Mouse (Mus musculus) layer of hippocampus, adult 8-10 months (tissue): ENCODE measurements around the gene Gas6. TPM values are rescaled to one million over a fixed set of nuclear protein-coding genes. Genes with fewer than 3 reads are reported as not detected.

ENCODE experiments used
- DNase-seq, 2 experiments: peaks; one replicate each; pipeline ENCODE4 v3.0.0; 2022; ENCODE audit warnings: low spot score in 2 of 2
- total RNA-seq, 4 experiments: library from RNA; stranded (reverse); gene quantifications; 2 replicates each; pipeline ENCODE4 v1.2.4; 2022

Gas6 gene
- total RNA-seq, 4 experiments from 2014 or later: 84.4 to 105 (median 93.8) TPM

DNA sequence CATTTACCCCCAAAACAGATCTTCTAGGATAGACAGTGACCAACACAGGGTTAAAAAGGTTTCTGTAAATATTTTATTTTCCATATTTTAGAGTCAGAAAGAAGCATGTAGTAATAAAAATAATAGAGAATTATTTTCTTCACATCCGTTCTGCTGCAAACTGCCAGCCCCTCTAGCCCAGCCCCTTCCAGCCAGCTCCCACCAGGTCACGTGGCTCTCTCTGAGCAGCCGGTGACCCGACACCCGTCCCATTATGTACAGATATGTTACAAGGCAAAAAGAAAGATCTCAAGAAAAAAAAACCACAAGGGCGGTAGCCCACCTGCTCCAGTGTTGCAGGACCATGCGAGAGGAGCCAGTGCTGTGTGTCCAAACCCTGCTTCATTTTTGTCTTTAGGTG, 29.0 kb downstream of the Gas6 start:
- no peak for DNase-seq

DNA sequence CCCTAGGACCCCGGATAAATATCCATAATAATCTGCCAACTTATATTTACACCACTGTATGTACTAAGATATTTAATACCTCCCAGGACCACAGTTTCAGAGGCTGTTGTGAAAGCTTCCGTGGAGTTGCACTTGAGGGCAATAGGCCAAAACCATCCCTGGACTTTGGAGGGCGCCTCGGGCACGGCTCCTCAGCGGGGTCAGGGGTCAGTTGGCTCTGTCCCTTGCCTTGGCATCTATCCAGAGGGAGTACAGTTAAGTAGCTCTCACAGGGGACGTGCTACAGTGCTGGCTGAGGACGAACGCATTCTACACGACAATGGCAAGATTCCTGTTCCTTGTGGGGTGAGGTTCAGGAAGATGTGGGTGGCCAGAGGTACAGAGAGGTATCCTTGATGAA, 31.9 kb downstream of the Gas6 start:
- DNase-seq: no peak

DNA sequence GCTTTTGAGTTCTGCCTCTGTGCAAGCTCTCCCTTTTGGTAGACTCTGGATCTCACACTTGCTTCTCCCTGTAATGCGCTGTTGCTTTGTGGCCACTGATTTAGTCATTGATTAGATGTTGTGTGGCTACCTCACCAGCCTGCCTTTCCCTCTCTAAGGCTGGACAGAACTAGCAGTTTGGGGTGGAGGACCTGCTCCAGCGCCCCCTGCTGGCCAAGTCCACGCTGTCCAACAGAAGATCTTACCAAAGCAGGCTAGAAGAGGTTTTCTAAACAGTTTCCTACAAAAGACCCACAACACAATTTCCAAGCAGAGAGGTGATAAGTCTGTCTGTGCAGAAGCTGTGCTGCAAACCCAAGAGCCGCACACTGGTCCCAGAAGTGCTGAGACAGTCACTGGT, 32.4 kb downstream of the Gas6 start:
- DNase-seq: peak; percentile 59 to 80

DNA sequence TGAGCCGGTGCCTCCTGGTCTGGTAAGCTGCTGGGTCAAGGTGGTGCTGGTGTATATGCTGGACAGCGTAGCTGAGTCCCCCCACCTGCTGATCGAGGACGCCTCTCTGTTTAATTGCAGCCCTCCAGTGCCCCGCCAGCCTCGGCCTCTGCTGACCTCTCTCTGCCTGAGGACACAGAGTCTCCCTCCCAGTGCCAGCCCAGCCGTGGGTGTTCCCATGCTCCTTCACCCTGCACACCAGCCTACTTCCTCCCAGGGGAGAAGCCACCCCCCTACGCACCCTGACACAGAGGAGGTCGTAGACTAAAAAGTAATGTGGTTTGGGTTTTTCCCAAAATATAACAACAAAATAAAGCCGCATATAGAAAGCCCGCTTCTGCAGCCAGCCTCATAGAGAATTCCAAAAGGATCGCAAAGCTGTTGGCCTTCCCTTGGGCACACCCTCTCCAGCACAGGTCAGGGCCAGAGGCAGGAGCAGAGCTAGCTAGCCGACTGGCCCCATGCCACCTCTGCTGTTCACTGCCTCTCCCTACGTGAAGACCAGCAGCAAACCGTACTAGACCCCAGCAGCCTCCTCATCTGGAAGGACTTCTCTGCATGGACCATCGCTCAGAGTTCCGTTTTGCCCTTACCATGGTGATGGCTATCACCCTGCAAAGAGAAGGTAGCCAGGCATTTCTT, 33.1 kb downstream of the Gas6 start:
- no peak for DNase-seq

DNA sequence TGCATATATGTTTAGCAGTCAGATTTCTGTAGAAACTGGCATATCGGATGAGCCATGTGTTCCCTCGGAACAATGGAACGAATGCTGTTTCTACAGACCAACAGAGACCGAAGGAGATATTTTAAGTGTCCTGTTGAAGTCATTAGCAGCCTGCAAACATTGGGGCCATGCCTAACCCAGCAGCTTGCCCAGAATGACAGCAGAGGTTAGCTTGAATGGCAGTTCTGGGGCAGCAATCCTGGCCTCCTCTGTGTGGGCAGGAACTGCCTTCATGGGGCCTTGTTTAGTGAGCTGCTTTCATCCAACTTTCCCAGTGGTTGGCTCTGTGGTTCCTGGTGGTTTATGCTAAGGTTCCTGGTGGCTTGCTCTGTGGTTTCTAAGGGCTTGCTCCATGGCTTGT, 34.9 kb downstream of the Gas6 start:
- DNase-seq: no peak

DNA sequence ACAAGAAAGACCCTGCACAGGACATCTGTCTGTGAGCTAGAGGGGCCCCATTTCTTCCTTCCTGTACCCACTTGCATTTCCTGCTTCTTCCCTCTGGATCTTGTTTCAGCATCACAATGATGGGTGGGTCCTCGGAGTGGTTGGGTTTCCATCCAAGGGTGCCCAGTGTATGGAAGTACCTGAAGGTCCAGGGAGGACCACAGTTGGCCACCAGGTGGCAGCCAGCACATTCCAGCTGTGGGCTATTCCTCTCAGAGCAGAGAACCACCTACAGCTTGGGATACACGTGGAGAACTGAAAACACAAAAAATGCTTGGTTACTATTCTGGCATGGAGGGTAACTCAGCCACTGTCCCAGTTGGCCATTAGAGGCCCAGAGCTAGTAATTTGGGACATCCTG, 39.0 kb downstream of the Gas6 start:
- peak in 1 of 2 experiments; percentile 51 for DNase-seq

DNA sequence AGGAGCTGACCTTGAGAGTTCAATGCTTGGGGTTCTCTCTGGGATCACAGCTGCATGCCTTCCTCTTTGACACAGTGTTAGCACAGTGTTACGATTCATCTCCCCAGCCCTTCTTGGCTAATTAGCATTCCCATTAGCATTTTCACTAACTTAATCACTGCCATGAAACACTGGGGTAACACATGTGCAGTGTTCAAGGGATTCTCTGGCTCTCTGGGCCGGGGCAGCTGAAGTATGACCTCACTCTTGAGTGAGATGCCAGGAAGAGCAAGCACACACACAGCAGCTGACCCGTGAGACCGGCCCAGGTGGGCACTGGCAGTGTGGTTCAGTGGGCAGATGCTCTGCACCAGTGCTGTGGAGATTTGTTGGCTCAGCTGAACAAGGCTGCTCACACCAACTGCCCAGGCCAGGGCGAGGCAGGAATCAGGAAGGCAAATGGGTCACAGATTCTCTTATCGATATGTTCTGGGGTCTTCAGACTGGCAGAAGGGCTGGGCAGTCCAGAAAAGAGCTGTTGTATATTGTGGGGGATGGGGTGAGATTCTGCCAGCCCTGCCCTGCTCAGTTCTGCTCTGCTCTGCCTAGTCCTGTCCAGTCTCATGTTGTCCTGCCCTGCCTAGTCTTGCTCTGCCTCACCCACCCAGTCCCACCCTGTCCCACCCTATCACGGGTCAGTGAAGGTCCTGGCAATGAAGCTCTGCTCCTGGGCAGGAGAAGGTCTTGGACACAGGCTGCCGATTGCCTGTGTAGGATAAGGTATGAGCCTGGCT, 39.8 kb downstream of the Gas6 start:
- DNase-seq: peak in 1 of 2 experiments; percentile 48

DNA sequence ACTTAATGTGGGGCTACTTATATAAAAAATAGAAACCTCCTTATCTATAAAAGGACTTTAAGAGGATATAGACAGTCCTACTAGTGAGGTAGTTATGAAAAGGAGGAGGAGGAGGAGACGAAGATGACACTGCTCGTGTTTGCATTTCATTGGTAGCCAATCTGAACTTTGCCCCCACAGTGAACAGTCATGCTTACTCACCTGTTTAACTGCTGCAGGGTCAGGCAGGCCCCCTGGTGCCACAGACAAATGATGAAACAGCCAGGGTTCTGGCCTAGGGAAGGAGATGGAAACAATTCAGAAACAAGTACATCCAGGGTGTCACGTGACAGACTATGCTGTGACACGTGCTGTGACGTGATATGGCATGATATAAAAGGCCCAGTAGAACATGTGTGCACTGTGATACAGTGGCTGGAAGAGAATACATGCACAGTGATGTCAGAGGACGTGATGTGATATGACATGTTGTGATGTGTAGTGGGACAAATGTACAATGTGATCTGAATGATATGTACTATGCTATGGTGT, 42.5 kb downstream of the Gas6 start:
- no peak for DNase-seq

DNA sequence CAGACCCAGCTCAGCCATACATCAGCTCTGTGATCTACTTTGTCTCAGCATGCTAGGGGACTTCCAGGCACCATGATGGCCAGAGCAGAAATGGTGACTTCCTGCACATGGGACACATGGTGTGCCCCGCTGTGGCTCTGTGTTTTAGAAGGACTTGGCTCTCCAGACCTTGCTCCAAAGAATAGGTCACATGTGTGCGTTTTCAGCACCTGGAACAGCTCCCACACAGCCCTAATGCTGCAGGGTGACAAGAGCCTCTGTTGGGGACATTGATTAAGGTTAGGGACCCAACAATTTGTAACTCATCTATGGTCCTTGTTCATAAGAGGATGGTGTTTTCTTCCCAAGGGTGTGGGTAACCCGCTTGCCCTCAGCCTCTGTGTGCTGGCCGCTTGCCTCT, 46.1 kb downstream of the Gas6 start:
- no peak for DNase-seq

DNA sequence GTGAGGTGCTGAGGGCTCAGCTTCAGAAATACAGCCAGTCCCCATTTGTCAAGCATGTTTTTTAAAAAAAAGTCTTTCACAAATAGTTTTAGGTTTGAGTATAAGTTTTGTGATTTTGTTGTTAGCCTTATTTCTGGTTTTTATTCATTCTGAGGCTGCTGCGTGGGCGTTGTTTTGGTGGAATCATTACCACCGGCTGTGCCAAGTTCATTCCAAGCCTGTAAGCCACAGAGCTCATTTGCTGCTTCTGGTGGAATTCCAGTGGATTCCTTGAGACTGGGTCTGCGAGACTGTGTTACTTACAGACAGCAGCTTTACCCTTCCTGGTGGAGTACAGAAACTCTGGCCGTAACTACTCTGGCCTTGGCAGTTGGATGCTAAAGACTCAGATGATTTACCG, 47.8 kb downstream of the Gas6 start:
- DNase-seq: peak in 1 of 2 experiments; percentile 54

DNA sequence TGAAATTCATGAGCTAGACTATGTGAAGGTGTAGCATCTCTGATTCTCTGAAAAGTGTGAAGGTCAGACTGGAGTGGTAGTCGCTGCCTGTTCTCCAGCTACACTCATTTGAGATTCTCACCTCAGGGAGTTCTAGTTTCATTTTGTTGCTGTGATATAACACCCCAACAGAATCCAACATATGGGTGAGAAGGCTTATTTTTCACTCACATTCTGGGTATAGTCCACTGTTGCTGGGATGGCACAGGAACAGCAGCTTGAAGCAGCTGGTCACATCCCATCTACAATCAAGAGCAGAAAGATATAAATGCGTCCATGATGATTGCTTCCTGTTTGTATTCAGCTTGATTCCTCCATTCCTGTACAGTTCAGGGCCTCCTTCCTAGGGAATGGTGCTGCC, 52.1 kb downstream of the Gas6 start:
- no peak for DNase-seq

DNA sequence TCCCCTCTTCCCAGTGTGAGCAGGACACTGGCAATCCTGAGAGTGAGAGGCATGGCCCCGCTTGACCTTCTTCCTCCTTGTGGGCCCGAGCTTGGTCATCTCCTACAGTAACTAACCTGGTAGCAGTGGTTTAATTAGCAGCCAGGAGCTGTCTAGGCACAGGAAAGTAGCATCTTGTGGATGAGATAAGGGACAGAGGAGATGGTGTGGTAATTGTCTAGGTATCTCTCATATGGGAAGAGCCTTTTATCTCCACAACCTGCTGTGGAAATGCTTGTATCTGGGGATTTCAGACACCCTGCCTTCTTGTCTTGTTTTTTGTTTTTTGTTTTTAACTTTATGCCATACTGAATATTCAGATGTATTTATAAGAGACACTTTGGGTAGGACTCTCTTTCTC, 56.8 kb downstream of the Gas6 start:
- no peak for DNase-seq

DNA sequence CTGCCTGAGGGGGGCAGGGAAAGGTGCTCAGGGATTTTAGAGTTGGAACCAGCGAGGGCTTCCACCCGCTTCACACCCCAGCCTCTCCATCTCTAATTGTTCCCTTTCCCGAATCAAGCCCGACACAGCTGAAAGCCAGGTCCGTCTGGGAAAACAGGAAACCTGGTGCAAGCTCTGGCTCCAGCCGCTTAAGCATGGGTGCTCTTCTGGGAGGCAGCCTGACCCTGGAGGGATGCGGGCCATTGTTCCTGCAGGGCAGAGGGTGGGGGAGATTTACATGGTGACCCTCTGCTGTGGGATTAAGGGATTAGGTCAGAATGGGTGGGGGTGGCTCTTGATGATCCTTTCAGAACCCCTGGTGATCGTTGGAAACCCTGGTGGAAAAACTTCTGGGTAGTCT, 58.2 kb downstream of the Gas6 start:
- DNase-seq: no peak

DNA sequence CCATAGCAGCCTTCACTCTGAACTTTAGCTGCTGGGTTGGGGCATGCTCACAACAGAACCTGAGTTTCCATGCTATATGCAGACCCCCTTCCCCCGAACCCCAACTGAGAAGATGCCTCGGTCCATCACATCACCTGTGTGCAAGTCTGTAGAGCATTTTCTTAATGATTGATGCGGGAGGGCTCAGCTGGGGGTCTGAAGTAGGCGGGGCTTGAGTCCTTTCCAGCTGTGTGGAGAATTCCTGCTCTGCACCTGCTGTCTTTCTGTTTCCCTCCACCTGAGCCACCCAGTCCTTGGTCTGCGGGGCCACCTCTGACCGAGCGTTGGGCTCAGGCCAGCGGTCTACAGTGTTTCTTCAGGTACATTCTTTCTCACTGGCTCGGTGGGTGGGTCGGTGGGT, 59.4 kb downstream of the Gas6 start, which contains the start of gene Tmem255b:
Tmem255b (plus strand) TSS at position 301 of the 400 bp plus-strand sequence.
- DNase-seq: no peak

DNA sequence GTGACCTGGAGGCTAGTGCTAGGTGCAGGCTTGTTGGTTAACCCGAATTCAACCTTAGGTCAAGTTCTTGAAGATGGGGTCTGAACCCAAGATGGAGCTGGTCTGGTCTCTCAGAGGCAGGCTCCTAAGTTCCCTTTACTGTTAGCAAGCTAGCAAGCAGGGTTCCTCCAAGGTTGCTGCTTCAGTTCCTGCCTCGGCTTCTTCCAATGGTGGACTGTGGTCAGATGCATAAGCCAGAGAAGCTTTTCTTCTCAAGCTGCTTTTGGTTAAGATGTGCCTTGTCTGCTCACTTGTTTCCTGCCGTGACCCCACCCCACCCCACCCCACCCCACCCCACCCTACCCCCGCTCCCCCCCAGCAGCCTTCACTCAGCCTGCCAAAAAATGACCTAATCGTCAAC, 61.2 kb downstream of the Gas6 start:
- no peak for DNase-seq

DNA sequence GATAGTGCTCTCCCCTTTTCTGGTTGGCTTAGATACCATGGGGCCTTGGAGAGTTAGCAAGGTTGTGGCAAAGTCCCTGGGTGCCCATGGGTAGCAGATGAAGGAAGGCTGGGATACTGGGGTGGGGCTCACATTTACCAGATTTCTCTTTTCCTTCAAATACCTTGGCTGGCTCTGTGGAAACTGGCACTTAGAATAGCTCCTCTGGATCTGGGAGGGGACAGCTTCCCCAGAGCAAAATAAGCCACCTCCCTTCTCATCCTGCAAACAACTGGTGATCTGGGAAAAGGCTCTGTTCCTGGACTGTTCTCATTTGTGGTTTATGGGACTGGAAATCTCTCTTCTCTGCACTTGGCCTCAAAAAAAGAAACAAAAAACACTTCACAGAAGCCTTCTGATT, 63.4 kb downstream of the Gas6 start:
- DNase-seq: no peak

DNA sequence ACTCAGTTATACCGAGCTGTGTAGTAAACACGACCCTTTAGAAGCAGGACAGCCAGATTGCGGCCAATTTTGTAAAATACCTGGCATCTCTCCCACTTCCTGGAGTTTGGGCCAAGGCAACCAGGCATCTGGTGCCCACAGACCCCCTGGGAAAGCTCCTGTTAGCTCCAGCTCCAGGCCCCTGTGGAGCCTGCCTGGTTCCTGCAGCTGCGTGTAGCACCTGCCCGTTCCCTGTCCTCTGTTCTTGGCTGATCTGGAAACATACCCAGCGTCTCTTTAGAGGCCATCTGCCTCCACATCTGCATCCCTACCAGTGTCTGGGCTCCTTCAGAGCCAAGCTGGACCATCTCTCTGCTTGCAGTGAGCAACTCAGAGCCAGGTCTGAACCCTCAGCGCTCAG, 63.9 kb downstream of the Gas6 start:
- DNase-seq: no peak

DNA sequence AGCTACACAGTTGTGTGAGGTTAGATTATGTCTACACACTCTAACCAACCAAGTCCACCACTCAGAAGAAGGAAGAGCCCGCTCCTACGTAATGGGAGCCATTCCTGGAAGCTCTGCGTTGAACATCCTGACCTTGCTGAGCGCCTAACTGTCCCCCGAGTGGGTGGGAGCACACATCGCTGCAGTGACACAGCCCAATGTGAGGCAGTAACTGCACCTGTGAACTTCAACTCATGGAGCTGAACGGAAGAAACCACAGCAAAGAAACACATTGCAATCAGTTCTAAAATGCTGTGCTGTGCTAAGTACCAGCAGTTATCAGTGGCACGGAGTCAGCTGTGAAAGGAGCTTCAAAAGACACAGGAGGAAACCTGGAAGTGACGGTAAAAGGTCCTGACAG, 66.1 kb downstream of the Gas6 start:
- DNase-seq: no peak

DNA sequence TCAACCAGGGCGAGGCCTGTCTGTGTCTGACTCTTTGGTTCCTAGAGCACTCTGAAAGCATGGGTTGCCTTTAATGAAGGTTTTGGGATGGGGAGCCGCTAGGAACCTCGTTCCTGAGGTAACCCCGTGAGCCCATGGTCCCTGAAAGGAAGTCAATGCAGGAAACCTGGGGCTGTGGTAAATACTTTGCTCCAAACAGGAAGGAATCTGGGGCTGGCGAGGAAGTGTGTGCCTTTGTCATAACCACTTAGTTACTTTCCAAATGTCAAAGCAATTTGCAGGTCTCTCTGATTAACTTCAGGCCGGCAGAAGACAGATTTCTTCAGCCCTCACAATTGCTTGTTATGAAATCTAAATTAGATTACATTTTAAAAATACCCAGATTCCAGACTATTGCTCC, 66.9 kb downstream of the Gas6 start:
- no peak for DNase-seq

DNA sequence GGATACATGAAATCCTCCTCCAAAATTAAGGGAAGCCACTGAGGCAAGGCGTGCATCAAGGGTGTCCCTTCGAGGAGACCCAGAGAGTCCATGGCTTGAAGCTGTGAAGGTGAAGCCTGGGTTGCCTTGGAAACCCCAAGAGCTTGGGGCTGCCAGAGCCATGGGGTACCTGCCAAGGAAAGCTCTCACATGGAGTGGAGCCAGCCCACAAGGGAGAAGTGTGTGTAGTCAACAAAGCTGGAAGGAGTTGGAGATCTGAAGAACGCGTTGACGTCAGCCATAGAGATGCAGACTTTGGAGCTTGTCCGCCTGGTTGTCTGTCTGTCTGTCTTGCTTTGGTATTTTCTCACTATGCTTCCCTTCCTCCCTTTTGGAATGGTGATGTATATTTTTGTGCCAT, 73.3 kb downstream of the Gas6 start:
- peak in 1 of 2 experiments; percentile 15 for DNase-seq

DNA sequence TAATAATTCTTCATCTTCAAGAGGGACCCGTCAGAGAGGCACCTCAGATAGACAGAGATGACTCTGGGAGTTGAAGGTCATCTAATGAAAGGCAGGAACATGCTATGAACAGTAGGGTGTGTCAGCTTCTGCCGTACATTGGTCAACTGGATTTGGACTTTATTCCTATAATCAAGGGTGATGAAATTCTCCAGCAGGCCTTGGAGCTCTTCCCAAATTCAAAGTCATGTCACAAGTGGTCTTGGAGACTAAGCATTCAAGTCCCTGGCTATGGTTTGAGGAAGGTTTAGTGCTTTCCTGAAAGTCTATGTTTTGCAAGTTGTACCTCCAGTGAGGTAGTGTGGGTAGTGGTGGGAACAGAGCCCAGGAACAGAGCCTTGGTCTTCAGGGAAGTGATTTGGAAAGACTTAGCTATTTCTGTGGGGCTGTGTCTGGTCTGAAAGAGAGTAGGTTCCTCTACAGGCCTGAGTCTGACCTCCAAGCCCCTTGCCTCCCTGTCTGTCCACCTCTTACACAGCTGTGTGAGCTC, 75.1 kb downstream of the Gas6 start:
- no peak for DNase-seq

DNA sequence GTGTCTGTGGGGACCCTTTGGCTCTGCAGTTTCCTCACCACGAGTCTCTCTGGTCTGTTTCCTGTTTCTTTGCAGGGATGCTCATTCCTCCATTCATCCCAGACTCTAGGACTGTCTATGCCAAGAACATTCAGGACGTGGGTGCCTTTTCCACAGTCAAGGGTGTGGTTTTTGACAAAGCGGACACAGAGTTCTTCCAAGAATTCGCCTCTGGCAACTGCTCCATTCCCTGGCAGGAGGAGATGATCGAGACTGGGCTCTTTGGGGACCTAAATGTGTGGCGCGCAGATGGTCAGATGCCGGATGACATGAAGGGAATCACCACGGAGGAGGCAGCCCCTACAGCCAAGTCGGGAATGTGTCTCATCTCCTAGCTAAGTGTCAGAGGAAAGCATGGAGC, 78.4 kb downstream of the Gas6 start:
- DNase-seq: peak in 1 of 2 experiments; percentile 11
